Mouse (Mus musculus): ENCODE results near the gene Pomgnt2.

The Pomgnt2 gene

DNA sequence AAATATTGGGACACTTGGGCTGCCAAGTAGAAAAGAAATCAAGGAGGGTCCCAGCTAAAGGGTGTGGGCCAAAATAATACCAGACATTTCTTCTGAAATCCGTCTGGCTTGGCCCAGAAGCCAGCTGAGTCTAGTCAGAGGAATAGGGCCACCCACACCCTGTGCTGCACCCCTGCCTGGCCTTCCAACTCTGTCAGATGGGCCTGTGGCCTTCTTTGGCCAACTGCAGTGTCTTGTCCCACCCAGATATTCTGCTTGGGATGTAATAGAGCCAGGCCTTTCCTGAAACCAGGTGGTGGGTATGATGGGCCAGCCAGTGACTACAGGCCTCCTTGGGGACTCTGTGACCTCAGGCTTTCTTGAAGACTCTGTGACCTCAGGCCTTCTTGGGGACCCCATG is 23.7 kb downstream of the Pomgnt2 start:
- no peak for DNase-seq (ENCODE audit: low read depth, low spot score)

GRCm38 (mm10) chr9:121969841-121970381 is 27.0 kb downstream of the Pomgnt2 start:
- DNase-seq (ENCODE audit: low read depth, low spot score), result no peak

- no peak for DNase-seq (ENCODE audit: low read depth, low spot score)
Measured at GRCm38 (mm10) chr9:121968258-121968657, 28.7 kb downstream of the Pomgnt2 start.

DNA sequence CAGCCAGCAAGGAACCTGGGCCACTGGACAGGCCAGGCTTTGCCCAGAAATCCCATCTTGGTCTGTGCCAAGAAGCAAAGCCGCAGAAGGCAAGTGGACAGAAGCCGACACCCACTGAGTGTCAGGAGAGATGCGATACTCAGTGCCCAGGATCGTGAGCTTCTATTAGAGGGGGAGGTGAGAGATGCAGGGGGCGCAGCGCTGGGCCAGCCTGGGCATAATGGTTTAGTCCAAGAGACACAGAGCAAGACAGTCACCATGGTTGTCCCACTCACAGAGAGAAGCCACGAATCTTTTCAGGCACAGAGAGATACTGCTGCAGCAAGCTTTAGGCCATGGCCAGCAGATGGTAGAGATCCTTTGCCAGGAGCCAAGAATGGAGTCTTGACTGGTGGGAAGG is 32.0 kb downstream of the Pomgnt2 start:
- no peak for DNase-seq (ENCODE audit: low read depth, low spot score)

DNA sequence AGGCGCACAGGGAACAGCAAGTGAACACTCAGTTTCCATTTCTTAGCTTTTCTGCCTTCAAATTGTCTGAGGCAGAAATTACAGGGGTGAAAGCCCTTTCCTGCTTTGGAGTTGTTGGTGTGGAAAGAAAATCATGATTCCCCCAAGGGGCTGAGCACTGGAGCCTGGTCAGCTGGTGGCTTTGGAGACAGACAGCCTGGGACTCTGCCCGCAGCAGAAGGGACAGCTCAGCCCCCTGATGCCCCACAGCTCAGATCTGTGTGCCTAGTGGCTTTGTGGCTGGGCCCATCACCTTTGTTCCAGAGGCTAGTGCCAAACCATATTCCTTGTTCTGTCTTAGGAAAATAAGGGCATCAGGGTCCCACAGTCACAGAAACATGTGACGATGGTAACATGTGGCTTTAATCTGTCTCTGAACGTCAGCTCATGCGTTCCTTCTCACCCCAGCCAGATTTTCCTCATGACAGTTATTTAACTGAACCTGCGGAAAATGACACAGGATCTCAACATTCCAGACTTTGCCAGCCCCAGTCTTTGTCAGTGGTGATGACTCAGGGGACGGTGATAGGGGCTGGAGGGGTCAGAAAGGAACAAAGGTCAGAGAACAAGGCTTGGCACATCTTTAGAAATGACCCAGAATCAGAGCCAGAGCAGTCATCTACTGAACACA is 36.8 kb downstream of the Pomgnt2 start:
- no peak for DNase-seq (ENCODE audit: low read depth, low spot score)

- no peak for DNase-seq (ENCODE audit: low read depth, low spot score)
Measured at GRCm38 (mm10) chr9:121952596-121952995, 44.3 kb downstream of the Pomgnt2 start.

GRCm38 (mm10) chr9:121951114-121951423 is 45.8 kb downstream of the Pomgnt2 start:
- DNase-seq (ENCODE audit: low read depth, low spot score), result no peak

- peak; percentile 48 for DNase-seq (ENCODE audit: low read depth, low spot score)
Measured at GRCm38 (mm10) chr9:121950418-121951113, 46.3 kb downstream of the Pomgnt2 start, which contains the start of gene Fam198a. Gene Fam198a (plus strand): TSS chr9:121950988.

GRCm38 (mm10) chr9:121948431-121948830 is 48.5 kb downstream of the Pomgnt2 start:
- DNase-seq (ENCODE audit: low read depth, low spot score), result no peak

DNA sequence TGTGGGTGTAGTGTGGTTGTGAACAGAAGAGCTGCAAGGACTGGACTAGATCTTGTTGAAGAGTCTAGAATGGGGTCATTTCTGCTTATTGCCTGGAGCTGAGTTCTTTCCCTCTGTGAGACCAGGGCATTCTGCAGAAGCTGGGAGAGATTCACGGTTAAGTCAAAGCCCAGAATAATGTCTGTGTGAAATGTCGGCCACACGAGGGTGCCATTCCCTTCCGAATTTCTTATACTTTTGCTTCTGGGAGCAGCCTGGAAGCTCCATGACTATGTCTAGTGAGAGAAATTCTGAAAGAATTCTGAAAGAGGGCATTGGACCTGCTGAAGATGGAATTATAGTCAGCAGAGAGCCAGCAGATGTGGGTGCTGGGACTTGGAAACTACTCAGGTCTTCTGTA is 49.1 kb downstream of the Pomgnt2 start:
- DNase-seq (ENCODE audit: low read depth, low spot score), result peak; percentile 29

GRCm38 (mm10) chr9:121943628-121944027 is 53.3 kb downstream of the Pomgnt2 start:
- no peak for DNase-seq (ENCODE audit: low read depth, low spot score)

DNA sequence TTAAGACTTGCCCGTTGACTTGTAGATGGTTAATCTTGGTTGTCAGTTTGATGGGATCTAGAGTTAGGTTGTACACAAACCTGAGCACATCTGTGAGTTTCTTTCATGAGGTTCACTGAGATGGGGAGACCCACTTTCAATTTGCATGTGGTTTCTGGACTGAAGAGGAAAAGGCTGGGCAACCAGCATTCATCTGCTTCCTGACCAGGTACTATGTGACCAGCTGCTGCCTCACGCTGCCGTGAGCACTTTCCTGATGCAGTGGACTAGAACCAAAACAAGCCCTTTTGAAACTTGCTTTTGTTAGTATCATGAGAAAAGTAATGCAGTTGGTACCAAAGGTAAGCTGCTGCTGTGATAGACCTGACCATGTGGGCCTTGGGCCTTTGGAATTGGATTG is 53.9 kb downstream of the Pomgnt2 start:
- no peak for DNase-seq (ENCODE audit: low read depth, low spot score)

DNA sequence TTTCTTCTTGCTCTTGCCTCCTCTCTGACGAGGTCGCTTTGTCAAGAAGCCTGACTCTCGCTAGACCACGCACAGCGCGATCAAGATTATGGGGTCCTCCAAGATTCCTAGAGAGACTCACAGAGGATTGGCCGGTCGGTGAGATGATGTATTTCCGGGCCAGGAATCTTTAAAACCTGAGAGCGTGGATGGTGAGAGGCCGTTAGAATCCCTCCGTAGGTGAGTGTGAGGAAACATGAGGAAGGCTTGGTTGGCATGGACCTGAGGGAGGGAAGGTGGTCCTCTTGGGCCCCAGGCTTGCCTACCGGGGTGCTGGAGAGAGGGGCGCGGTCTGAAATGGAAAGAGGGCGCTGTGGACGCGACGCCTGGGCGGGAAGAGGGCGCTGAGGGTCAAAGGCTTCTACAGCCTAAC is 59.0 kb downstream of the Pomgnt2 start:
- DNase-seq (ENCODE audit: low read depth, low spot score), result no peak

DNA sequence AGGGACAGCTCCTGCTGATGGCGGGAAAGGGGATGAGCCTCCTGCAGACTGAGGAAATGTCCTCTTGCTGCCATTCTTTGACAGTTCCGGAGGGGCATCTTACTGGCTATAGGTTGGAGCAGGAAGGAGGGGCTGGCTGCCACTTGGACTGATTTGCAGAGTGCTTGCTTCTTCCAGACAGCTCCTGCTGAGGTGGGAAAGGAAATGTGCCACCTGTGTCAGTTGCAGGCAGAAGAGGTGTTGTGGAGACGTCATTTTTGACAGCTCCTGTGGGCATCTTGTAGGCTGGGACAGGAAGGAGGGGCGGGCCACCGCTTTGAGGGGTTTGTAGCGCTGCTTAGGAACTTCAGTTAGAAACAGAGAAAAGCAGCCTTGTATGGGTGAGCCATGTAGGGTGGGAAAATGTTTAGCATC is 59.5 kb downstream of the Pomgnt2 start:
- no peak for DNase-seq (ENCODE audit: low read depth, low spot score)

DNA sequence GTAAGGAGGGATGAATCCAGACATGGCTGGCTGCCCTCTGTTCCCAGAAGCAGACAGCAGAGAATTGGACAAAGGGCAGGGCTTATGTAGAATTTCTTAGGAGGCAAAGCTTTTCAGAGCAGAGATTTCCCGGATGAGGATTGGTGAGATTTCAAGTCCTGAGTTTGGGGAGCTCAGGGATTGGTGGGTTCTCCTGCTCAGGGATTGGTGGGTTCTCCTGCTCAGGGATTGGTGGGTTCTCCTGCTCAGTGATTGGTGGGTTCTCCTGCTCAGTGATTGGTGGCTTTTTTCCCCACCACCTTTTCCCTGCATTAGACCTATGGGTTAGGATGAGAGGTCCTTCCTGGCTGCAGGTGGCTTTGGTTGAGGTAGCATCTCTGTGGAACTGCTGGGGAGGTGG is 60.0 kb downstream of the Pomgnt2 start:
- peak; percentile 64 for DNase-seq (ENCODE audit: low read depth, low spot score)

- no peak for DNase-seq (ENCODE audit: low read depth, low spot score)
Measured at GRCm38 (mm10) chr9:121934856-121935255, 62.1 kb downstream of the Pomgnt2 start.
